Mouse (Mus musculus) T-cell, adult 2 months (primary cell): ENCODE data around the gene Gm10376.
"Not testable (repeated sequence)": the region's sequence is repeated elsewhere in the genome, so short reads cannot be mapped to it uniquely, and the experiment has no call there.

Experiments used
- DNase-seq: peaks from one replicate; pipeline ENCODE4 v3.0.0; 2022; ENCODE audit warnings: low spot score

The Gm10376 gene

DNA sequence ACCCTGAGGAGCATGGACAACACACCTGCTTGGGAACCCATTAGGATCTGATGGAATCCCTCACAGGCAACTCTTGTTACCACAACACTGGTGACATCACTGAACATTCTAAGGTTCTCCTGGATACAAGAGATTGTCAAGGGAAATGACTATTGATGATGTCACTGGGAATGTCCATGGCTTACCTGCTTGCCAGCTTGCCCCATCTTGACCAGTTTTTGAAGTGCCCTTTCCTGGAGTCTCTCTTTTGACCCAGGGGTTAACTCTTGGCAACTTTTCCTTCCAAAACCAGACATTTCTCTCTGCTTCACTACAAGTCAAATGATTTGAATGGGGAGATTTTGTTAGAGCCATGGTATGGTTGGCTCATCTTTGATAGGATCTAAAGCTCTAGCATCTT lies at the start of gene Gm10376:
Gm10376 (minus strand) TSS at position 101 of the 400 bp plus-strand sequence.
- DNase-seq = not testable (repeated sequence)

DNA sequence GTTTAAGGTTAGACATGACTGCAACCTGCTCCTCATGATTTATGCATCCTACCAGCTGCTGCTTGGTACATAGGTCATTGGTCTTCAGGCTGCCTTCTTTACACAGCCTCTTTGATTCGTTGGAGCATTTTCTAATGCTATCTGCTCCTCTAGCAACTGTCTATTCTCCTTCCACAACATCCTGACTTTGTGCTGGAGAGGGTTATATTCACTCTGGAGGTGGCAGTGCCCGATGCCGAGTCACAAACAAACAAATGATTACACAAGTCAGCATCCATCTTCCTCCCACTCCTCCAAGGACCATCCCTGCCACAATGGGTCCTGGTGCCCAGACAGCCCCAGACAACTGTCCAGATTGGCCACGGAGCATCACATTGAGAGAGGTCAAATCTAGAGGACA lies 44.8 kb upstream of the Gm10376 start:
- DNase-seq = not testable (repeated sequence)

DNA sequence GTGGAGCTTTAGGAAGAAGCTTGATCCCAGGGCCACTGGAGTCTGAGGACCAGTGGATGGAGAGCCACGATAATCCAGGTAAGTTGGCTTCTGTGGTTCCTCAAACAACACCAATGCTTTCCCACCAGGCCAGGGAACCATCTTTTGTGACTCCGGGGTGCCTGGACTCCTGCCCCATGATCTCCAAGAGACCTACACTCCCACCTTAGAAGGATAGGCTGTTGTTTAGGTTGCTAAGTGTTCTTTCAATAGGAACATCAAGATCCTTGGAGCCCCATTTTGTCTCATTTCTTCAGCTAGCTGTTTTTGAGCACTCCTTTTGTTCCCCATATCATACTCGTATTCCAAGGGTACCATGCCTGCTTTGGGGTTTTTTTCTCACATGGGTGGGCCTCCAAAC lies 42.6 kb upstream of the Gm10376 start:
- not testable (repeated sequence) for DNase-seq

DNA sequence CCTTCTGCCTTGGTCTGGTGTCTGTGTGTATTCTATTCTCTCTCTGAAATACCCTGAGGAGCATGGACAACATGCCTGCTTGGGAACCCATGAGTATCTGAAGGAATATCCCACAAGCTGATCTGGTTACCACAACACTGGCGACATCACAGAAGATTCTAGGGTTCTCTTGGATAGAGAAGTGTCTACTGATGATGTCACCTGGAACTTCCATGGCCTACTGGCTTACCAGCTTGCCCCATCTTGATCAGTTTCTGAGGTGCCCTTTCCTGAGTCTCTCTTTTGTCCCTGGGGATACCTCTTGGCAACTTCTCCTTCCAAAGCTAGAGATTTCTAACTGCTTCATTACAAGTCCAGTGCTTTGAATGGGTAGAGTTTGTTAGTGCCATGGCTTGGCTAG lies 21.9 kb downstream of the Gm10376 start, which contains the start of gene Gm8082:
Gm8082 (minus strand) TSS at position 101 of the 400 bp plus-strand sequence.
- DNase-seq = not testable (repeated sequence)
